Mouse (Mus musculus) urinary bladder, postnatal 14 days (tissue): Measurements from ENCODE around the gene Tmem191c.
"Not testable (repeated sequence)": the region's sequence is repeated elsewhere in the genome, so short reads cannot be mapped to it uniquely, and the experiment has no call there.

Experiments used
- DNase-seq: peaks from one replicate; pipeline ENCODE4 v3.0.0; 2021; ENCODE audit warnings: low spot score

Tmem191c gene

GRCm38 (mm10) chr16:17275721-17276120, at the start of gene Tmem191c:
TSS of gene Tmem191c (plus strand) at chr16:17276077.
- no peak for DNase-seq

DNA sequence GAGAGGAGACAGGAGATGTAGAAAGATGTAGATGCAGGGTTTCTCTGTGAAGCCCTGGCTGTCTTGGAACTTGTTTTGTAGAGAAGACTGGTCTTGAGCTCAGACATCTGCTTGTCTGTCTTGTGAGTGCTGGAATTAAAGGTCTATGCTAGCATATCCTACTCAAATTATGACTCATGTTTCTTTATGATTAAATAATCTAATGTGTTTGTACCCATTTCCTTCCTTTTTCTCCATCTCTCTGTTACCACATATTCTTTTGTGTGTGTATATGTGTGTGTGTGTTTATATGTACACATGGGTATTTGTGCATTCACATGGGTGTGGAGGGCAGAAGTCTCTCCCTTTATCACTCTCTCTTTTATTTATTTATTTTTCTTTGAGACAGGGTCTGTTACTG, 49.4 kb upstream of the Tmem191c start:
- DNase-seq: no peak

GRCm38 (mm10) chr16:17231523-17231922, 44.4 kb upstream of the Tmem191c start:
- not testable (repeated sequence) for DNase-seq

- DNase-seq: peak; percentile 96
These were observed 42.8 kb upstream of the Tmem191c start, which contains the start of gene Hic2 for GRCm38 (mm10) chr16:17232794-17233701. TSS of gene Hic2 (plus strand) at chr16:17233572.

DNA sequence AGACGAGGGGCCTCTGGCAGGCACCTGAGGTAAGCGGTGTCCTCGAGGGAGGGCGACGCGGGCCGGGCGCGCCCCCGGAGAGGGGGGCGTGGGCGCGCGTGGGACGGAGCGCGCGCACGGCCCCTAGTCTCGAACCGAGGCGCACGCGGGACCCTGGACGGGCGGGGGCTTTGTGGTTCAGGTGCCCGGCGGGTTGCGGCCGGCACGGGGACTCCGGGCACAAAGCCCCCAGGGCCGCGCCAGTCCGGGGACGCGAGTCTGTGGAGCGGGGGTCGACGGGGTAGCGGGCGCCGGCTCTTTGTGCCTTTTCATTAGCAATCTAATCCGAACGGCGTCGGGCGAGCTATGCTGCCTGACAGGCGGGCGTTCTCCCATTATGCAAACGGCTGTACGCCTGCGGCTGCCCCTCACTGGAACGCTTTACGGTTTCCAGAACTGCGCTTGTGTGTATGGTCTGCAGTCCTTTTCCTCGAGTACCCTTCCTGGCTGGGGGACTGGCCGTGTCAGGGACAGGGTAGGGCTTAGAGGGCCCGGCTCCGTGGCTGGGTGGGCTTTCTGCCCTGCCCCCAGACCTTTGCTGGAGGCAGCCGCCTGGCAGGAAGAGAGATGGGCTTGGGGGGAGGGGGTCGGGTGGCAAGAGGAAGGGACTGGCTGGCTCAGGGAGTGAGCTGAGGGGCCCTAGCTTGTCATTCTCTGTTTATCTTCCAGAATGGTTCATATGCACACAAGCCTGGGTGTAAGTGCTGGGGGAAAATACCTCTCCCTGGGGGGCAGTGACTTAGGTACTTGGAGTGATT, 42.0 kb upstream of the Tmem191c start:
- peak; percentile 35 for DNase-seq

- peak; percentile 46 for DNase-seq
These were observed 41.4 kb upstream of the Tmem191c start for GRCm38 (mm10) chr16:17234499-17234895.

- DNase-seq: peak; percentile 73
These were observed 40.8 kb upstream of the Tmem191c start for GRCm38 (mm10) chr16:17234916-17235665.

- DNase-seq: peak; percentile 41
These were observed 38.2 kb upstream of the Tmem191c start for GRCm38 (mm10) chr16:17237634-17238033.

DNA sequence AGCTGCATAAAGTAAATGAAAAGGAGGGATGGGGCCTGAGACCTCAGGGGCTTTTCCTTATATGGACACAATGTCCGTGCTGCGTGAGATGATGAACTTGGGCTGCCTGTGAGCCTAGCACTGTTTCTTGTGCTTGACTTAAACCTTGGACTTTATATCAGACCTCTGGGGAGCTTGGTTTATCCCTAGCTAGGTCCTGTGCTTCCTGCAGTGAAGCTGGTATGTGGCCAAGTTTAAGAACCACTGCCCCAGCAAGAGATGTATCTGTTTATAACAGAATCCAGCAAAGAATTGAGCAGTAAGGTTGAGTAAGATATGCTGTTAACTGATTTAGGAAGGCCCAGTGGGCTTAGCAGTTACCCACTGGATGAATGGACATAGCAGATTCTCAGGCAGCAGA, 36.5 kb upstream of the Tmem191c start:
- no peak for DNase-seq

- DNase-seq: no peak
These were observed 32.1 kb upstream of the Tmem191c start for GRCm38 (mm10) chr16:17243731-17244130.

- DNase-seq: no peak
These were observed 30.9 kb upstream of the Tmem191c start for GRCm38 (mm10) chr16:17244996-17245395.

DNA sequence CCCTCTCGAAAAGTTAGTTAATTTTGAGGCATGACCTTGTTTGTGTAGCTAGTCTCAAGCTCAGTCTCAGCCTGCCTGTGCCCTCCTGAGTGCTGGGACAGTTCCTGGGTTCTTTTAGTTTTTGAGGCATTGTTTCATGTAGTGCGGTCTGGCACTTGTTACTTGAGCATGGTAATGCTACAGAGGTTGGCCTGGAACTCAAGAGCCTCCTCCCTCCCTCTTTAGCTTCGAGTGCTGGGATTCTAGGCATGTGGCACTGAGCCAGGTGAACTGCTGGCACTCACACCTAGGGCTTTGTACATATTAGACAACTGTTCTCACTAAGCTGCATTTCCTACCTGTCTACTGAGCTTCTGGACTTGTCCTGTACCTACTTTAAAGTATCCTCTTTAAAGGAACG, 28.1 kb upstream of the Tmem191c start:
- DNase-seq: peak; percentile 33

- peak; percentile 55 for DNase-seq
These were observed 26.7 kb upstream of the Tmem191c start for GRCm38 (mm10) chr16:17249135-17249534.

DNA sequence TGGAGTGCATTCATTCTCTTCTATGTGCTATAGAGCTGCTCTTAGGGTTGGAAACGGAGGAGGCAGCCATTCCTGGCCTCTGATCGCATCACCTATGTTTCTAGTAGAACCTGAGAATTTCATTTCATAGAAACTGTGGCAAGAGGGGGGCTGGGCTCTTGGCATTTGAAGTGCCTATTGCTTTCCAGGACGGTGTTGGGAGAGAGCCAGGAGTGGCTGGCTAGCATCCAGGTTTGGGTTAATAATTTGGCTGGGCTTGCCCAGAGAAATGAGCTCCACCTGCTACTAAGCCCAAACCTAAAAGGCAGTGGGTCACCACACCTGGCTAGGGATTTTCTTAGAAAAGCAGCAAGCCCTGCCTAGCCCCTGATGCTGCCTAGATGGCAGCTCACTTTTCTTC, 24.3 kb upstream of the Tmem191c start:
- DNase-seq: peak; percentile 85

DNA sequence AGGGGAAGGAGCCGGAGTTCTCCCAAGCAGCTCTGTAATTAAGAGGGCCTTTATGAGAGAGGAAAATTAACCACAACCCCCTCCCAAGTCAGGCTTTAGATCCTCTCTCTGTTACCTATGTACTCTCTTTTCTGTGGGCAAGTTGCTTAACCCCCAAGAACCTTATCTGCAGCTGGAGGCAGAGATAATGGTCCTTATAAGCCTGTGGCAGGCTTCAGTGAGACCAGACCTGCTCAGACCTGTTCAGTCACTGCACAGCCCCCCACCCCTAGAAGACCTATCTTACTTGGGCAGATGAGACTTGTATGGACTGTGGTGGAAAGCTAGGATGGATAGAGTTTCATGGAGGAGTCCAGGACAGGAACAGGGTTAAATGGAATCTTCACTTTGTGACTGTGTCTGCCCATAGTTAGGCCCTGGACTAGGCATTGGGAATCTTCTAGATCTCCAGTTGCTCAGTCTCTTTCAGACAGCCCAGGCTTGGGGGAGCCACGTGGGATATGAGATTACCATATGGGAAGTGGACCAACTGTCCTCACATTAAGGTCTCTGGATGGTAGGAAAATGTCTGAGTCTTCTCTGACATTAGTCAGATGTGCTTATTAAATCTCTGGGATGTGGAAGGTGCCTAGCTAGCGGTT, 23.7 kb upstream of the Tmem191c start:
- no peak for DNase-seq

DNA sequence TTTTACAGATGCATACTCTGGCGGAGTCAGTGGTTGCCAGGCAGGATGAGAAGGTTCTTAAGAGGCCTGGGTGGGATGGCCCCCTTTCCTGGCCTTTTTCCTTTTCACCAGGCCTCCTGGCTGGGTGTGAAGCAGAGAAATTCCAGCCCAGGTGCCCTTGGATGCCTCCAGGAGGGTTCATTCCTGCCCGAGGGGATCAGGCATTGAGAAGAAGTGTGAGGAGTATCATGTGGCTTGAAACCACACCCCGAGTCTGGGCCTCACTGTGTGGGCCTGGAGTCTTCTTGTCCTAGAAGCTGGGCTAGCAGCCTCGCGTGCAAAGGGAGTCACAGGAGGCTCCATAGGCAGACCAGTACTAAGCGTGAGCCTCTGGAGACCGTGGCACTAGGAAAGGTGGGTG, 23.0 kb upstream of the Tmem191c start:
- no peak for DNase-seq

GRCm38 (mm10) chr16:17254005-17254597, 21.8 kb upstream of the Tmem191c start:
- DNase-seq: no peak

DNA sequence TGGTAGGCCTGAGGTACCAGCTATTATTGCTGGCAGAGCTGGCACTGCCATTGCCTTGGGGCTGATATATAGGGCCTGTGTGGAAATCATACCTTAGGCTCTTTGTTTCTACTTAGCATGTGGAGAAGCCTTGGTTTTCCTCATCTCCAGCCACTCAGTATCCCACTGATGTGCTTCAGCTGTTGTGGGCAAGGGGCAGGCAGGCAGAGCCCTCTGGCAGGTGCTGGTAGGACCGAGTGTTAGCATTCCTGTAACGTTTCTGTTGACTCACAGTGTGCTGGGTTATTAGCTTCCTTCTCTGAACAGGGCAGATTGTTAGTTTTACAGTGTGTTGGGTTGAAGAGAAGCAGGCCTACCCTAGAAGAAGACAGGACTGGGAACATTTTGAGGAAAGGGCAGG, 20.6 kb upstream of the Tmem191c start:
- DNase-seq: no peak

- no peak for DNase-seq
These were observed 18.5 kb upstream of the Tmem191c start for GRCm38 (mm10) chr16:17257359-17257821.

- DNase-seq: no peak
These were observed 17.0 kb upstream of the Tmem191c start for GRCm38 (mm10) chr16:17258917-17259316.

DNA sequence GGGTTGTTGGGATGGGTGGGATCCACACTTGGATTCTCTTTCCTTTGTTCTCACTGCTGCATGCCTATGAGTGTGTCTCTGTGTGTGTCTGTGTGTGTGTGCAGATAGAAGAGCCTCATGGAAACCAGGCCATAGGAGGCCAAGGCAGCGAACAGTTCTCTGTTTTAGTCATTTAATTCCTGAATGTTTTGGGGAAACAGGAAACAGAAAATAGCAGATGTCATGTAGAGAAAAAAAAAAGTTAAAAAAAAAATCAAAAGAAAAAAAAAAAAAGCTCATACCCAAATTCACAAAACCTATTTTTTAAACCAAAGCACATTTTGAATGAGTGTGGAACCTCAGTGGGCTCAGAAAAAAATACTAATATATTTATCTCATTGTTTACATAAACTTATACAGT, 14.5 kb upstream of the Tmem191c start:
- DNase-seq: no peak
